Mouse (Mus musculus) cerebellum, adult 2 months (tissue): ENCODE measurements around the gene BC030867.

Experiments used
- CTCF ChIP-seq: fragments of 200-500 bp; IDR thresholded peaks from 2 replicates; pipeline ENCODE4 v1.5.1; 2011; ENCODE audit warnings: low read depth, mild to moderate bottlenecking, control low read depth, low read length, moderate library complexity, borderline replicate concordance; ENCODE audit not compliant: insufficient read depth
- POLR2A ChIP-seq: fragments of 200-500 bp; IDR thresholded peaks from 2 replicates; pipeline ENCODE4 v1.6.1; 2011; ENCODE audit warnings: low read length, control low read depth, borderline replicate concordance; ENCODE audit not compliant: insufficient read depth

DNA sequence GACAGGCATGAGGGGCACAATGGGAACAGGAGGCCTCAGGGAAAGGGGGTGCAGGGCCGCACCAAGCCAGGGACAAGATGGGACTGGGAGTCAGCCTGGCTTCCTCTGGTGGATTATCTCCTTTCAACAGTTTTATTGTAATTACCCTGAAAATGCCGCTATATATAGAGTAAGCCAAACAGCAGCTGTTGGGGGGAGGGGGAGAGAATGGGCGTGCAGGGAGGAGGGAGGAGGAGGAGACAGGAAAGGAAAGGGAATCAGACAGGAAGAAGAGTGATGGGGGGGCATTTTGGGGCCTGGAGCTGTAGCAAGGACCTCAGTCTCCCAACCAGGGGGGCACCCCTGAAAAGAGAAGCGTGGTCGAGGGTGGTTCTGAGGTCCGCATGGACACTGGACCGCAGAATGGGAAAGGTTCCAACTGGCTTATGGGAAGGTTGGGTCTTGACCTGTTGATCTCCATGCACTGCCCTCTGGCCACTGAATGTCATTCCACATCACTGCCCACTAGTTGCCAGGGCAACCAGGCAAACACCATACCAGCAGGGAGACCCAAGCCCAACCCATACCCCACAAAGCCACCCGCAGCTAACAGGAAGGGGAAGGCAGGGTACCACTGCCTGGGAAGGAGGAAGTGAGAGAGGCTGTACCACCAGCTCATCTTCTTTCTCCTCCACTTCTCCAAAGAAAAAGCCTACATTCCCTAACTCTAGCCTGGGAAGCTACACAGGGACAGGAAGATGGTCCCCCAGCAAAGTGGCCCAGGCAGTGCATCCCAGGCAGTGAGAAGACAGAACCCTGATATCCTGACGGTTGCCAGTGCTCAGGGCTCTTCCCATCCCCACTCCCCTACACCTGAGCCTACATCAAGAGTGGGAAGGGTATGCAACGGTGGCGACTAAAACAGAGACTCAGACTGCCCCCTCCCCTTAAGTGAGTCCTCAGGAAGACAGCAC is 40.6 kb upstream of the BC030867 start:
- TF ChIP-seq POLR2A (no peak), CTCF (no peak)
